Mouse (Mus musculus): ENCODE data around the gene Kdm5a.

GRCm38 (mm10) chr6:120362774-120363687 is 893 bp upstream of the Kdm5a start:
- no peak for TF ChIP-seq CTCF (IDR thresholded peaks at IDR 0.05; ENCODE audit: low read depth, low read length)
- no peak for TF ChIP-seq EP300 (IDR thresholded peaks at IDR 0.05; ENCODE audit: insufficient read depth, low read depth, low read length)
- no peak for TF ChIP-seq POLR2A (IDR thresholded peaks at IDR 0.05; ENCODE audit: insufficient read depth, low read length)
